Mouse (Mus musculus): ENCODE measurements around the gene Hcn1. TPM values are rescaled to one million over a fixed set of nuclear protein-coding genes. Genes with fewer than 3 reads are reported as not detected.
A peak's percentile ranks its signal among the peaks of the same experiment; 100 is the strongest.

Hcn1 gene
- polyA plus RNA-seq, 1 experiment: 15.9 TPM

DNA sequence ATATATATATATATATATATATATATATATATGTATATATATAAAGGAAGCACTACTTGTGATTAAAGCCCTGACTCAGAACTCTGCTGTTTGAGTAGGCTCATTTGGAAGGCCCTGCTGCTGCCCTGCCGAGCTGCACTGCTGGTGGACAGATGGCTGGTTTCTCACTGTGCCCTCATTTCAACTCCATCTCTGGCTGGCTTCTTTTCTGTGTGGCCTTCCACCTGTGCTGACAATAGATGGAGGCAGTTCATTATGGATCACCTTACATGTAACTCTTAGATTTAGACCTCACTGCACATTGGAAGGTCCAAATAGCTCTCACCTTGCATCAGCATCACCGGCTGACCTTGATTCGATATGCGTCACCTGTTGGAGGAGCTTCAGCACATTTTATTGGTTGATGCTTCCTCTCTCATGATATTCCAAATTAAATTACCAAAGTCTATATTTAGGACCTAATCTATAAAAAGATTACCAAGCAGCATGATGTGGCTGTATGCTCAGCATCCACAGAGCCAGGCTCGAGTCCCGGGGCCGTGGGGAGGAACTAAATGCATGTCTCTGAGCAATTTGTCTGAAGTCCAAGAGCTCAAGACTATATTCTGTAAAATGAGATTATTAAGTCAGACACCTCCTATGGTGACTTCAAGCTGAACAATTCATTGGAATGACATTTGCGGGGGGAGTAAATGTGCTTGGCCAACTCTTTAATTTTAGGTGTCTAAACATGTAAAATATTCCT is 338.6 kb downstream of the Hcn1 start:
- no peak for TF ChIP-seq CTCF (IDR thresholded peaks at IDR 0.05; ENCODE audit: borderline replicate concordance, insufficient read depth, low read depth, low read length)
- TF ChIP-seq POLR2A (IDR thresholded peaks at IDR 0.05; ENCODE audit: borderline replicate concordance, insufficient read depth, low read length): no peak
- Histone ChIP-seq H3K27ac (ENCODE audit: insufficient read depth, low read length) (peak overlapping the region; percentile 31), H3K4me1 (ENCODE audit: control insufficient read depth, insufficient read depth, low read length) (peaks cover 6% of the 10 kb centered on the region; the same call in 1 of the 2 replicates), H3K4me3 (replicated peaks; ENCODE audit: insufficient read depth, low read depth, low read length) (no peak overlapping the region), H3K27me3 (ENCODE audit: control insufficient read depth, insufficient read depth, low read length) (no peaks in the 10 kb centered on the region)
- WGBS: 7% methylated on average over 8 of the region's 8 CpGs
- DNase-seq: peak; percentile 90 to 98

DNA sequence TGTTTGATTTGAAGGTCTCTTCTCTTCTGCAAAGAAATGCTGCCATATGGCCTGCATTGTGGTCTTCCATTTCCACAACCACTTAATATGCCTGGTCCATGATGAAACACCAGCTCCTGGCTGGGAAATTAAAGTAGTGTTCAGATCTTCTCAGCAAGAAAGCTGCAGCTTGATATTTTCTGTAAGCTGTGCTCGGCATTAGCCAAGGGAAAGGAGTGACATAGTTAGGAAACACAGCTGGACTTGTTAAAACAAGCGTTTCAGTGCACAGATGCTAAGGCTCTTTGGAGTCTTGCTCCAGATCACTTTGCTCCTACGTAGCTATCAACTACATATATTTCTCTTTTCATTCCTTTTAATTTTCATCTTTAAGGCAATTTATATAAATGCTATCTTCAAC is 344.7 kb downstream of the Hcn1 start:
- WGBS: 91% methylated on average over 3 of the region's 3 CpGs
- no peaks in the 10 kb centered on the region for H3K4me1 ChIP-seq (ENCODE audit: control insufficient read depth, insufficient read depth, low read length)

DNA sequence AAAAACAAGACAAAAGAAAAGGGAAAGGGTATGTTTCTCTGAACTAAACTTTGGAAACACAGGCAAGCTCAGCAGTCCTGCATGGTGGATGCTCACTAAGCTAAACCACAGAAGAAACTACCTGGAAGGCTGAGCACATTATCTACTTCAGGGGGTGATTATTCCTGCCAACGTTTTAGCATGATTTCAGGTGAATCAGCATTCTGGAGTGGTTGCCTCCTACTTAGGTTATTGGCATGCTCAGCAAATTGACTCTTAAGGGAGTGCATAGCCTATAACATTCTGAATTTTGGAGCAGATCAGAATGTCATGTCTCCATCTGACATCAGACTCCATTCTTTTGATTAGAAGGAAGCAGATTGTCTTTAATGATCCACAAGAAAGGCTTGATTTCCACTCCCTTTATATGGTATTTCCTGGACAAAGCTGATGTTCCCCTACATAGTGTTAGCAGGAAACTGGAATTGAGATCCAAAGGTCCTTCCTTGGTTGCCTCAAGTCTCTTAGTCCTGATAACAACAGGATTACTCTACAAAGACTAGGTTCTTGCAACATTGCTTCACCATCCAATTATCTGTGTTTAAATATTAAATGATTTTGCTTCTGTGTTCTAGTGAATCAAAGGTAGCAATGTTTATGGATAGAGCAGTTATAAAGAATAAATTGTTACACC is 345.7 kb downstream of the Hcn1 start:
- 10% methylated on average over 1 of the region's 1 CpGs for WGBS
- no peak for TF ChIP-seq POLR2A (IDR thresholded peaks at IDR 0.05; ENCODE audit: borderline replicate concordance, insufficient read depth, low read length)
- no peak for TF ChIP-seq CTCF (IDR thresholded peaks at IDR 0.05; ENCODE audit: borderline replicate concordance, insufficient read depth, low read depth, low read length)
- no peak for DNase-seq
- Histone ChIP-seq H3K27ac (ENCODE audit: insufficient read depth, low read length) (no peak overlapping the region), H3K4me3 (replicated peaks; ENCODE audit: insufficient read depth, low read depth, low read length) (no peak overlapping the region), H3K27me3 (ENCODE audit: control insufficient read depth, insufficient read depth, low read length) (no peaks in the 10 kb centered on the region), H3K4me1 (ENCODE audit: control insufficient read depth, insufficient read depth, low read length) (no peaks in the 10 kb centered on the region)

More for the DNA sequence above, 344.7 kb downstream of the Hcn1 start:
- Histone ChIP-seq H3K27me3 (ENCODE audit: control insufficient read depth, insufficient read depth, low read length) (no peaks in the 10 kb centered on the region), H3K4me3 (replicated peaks; ENCODE audit: insufficient read depth, low read depth, low read length) (no peak overlapping the region), H3K27ac (ENCODE audit: insufficient read depth, low read length) (no peak overlapping the region)
- TF ChIP-seq CTCF (IDR thresholded peaks at IDR 0.05; ENCODE audit: borderline replicate concordance, insufficient read depth, low read depth, low read length) (no peak), POLR2A (IDR thresholded peaks at IDR 0.05; ENCODE audit: borderline replicate concordance, insufficient read depth, low read length) (no peak)
- no peak for DNase-seq

DNA sequence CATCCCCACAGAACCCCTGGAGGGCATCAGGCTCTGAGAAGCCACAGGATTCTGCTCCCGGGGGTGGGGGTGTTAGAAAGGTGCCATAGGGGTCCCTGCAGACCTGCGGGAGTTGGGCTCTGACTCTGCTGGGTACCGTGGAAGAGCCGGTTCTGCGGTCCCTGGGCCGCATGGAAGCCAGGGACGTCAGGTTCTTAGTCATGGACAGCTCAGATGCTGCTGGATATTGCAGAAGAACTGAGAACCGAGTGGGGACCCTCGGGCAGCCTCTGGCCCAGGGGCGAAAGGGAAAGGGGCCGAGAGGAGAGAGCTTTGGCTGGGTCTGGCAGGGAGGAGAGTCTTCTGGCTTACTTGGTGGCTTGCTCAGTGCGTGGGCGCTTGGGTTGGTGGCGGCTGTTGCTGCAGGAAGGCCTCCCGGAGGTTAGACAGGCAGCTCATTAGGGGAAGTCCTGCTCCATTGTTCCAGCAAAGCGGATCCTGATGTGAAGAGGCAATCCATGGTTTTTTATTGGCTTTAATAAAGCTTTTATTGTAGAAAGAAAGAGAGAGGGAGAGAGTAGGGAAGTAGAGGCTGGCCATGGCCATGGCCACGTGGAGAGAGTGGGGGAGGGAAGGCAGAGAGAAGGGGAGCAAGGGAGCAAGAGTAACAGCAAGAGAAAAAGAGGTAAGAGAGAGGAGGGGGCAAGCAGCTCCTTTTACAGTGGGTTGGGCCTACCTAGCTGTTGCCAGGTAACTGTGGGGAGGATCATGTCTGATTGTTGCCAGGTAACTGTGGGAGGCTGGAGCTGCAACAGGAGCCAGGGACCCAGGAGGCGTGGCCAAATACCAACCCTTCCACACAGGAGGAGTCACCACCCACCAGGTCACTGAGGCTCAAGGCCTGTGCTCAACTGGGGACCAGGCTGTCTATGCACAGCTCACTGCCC is 356.6 kb downstream of the Hcn1 start:
- TF ChIP-seq POLR2A (IDR thresholded peaks at IDR 0.05; ENCODE audit: borderline replicate concordance, insufficient read depth, low read length): no peak
- no peak for TF ChIP-seq CTCF (IDR thresholded peaks at IDR 0.05; ENCODE audit: borderline replicate concordance, insufficient read depth, low read depth, low read length)
- WGBS: 49% methylated on average over 18 of the region's 18 CpGs
- peak; percentile 27 to 37 for DNase-seq
- Histone ChIP-seq H3K4me3 (replicated peaks; ENCODE audit: insufficient read depth, low read depth, low read length) (no peak overlapping the region), H3K27ac (ENCODE audit: insufficient read depth, low read length) (no peak overlapping the region), H3K27me3 (ENCODE audit: control insufficient read depth, insufficient read depth, low read length) (no peaks in the 10 kb centered on the region), H3K4me1 (ENCODE audit: control insufficient read depth, insufficient read depth, low read length) (no peaks in the 10 kb centered on the region; the same call in 1 of the 2 replicates)

DNA sequence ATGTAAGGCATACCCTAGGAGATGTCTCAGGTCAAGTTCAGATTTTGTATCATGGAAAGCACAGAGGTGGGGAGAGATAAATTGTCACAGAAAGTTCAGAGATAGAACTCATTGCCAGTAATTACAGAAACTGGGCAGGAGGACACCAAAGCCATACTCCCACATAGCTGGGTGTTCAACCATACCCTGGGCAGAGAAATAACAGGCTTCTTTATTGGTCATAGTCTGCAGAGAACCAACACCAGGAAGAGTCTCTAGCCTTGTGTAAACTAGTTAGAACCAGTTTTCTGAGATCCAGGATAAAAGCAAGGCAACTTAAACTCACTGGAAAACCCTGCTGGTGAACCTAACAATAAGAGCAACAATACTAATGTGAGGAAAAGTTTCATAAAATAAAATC is 362.5 kb downstream of the Hcn1 start:
- no peaks in the 10 kb centered on the region for H3K4me1 ChIP-seq (ENCODE audit: control insufficient read depth, insufficient read depth, low read length)
- DNase-seq: no peak
- TF ChIP-seq POLR2A (IDR thresholded peaks at IDR 0.05; ENCODE audit: borderline replicate concordance, insufficient read depth, low read length): no peak
- TF ChIP-seq CTCF (IDR thresholded peaks at IDR 0.05; ENCODE audit: borderline replicate concordance, insufficient read depth, low read depth, low read length): no peak
- no peaks in the 10 kb centered on the region for H3K27me3 ChIP-seq (ENCODE audit: control insufficient read depth, insufficient read depth, low read length)
- no peak overlapping the region for H3K27ac ChIP-seq (ENCODE audit: insufficient read depth, low read length)
- H3K4me3 ChIP-seq (replicated peaks; ENCODE audit: insufficient read depth, low read depth, low read length): no peak overlapping the region

DNA sequence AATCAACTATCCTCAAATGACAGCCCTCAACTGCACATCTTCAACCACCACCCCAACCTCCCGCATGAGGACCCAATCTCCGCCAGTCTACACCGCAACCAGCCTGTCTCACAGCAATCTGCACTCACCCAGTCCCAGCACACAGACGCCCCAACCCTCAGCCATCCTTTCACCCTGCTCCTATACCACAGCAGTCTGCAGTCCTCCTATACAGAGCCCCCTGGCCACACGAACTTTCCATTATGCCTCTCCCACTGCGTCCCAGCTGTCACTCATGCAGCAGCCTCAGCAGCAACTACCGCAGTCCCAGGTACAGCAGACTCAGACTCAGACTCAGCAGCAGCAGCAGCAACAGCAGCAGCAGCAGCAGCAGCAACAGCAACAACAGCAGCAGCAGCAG is 373.3 kb downstream of the Hcn1 start:
- Histone ChIP-seq H3K4me1 (ENCODE audit: control insufficient read depth, insufficient read depth, low read length) (0 out of 2 replicates have a peak, but pooled peaks cover 3% of the 10 kb centered on the region), H3K4me3 (replicated peaks; ENCODE audit: insufficient read depth, low read depth, low read length) (no peak overlapping the region), H3K27ac (ENCODE audit: insufficient read depth, low read length) (no peak overlapping the region), H3K27me3 (ENCODE audit: control insufficient read depth, insufficient read depth, low read length) (no peaks in the 10 kb centered on the region)
- 79% methylated on average over 7 of the region's 7 CpGs for WGBS
- no peak for TF ChIP-seq CTCF (IDR thresholded peaks at IDR 0.05; ENCODE audit: borderline replicate concordance, insufficient read depth, low read depth, low read length)
- TF ChIP-seq POLR2A (IDR thresholded peaks at IDR 0.05; ENCODE audit: borderline replicate concordance, insufficient read depth, low read length): no peak
- no peak for DNase-seq

DNA sequence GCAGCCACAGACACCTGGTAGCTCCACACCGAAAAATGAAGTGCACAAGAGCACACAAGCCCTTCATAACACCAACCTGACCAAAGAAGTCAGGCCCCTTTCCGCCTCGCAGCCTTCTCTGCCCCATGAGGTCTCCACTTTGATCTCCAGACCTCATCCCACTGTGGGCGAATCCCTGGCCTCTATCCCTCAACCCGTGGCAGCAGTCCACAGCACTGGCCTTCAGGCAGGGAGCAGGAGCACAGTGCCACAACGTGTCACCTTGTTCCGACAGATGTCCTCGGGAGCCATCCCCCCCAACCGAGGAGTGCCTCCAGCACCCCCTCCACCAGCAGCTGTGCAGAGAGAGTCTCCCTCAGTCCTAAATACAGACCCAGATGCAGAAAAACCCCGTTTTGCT is 373.7 kb downstream of the Hcn1 start:
- TF ChIP-seq CTCF (IDR thresholded peaks at IDR 0.05; ENCODE audit: borderline replicate concordance, insufficient read depth, low read depth, low read length): no peak
- TF ChIP-seq POLR2A (IDR thresholded peaks at IDR 0.05; ENCODE audit: borderline replicate concordance, insufficient read depth, low read length): no peak
- H3K27me3 ChIP-seq (ENCODE audit: control insufficient read depth, insufficient read depth, low read length): no peaks in the 10 kb centered on the region
- 0 out of 2 replicates have a peak, but pooled peaks cover 3% of the 10 kb centered on the region for H3K4me1 ChIP-seq (ENCODE audit: control insufficient read depth, insufficient read depth, low read length)
- no peak overlapping the region for H3K4me3 ChIP-seq (replicated peaks; ENCODE audit: insufficient read depth, low read depth, low read length)
- H3K27ac ChIP-seq (ENCODE audit: insufficient read depth, low read length): no peak overlapping the region
- 43% methylated on average over 10 of the region's 10 CpGs for WGBS
- no peak for DNase-seq
